Comparison of ENCODE assay signal across 8 mouse cellular contexts in the genomic region with DNA sequence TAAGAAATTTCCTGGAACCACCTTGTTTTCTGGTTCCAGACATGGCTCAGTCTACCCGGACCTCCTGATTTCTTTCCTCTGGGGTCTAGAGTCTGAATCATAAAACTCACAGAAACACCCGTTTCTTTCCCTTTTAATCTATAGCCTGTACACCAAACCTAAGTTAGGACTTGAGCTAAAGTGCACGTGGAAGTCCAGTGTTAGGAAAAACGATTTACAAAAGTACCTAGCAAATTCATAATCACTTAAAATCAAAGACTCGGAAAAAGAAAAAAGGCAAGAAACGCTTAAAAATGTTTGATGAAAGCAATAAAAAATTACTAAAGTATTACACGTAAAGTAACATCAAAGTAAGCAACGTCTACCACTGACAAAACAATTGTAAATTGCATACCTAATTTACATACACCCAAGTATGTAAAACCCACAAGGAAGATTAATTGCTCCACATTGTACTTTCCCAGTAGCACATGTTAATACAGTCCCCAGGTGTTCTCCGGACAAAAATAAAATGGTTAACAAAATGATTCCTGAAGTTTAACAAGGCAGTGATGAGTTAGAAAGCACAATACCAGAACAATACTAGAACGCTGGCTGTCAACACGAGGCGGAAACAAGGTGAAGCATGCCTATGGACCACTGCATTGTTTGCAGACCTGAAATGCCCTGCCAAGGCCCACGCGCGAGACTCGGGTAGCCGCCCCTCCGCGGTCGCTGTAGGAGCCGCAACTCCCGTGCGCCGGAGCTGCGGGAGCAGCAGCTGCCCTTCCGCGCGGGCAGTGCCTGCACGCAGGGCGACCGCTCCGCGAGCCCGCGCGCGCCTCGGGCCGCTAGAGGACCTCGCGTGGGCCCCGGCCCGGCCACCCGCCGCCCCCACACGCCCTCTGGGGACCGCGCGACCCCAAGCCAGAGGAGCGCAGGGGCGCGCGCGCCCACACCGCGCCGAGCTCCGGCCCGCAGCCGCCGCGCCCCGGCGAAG. TPM values are rescaled to one million over a fixed set of nuclear protein-coding genes. Genes with fewer than 3 reads are reported as not detected.
A peak's percentile ranks its signal among the peaks of the same experiment; 100 is the strongest.
DNase-seq lines count a peak whose midpoint lies in the region; ATAC-seq and TF ChIP-seq lines count a peak whose summit lies in the region.

No protein-coding gene starts in this region.

- 2% methylated on average over 59 of the region's 64 CpGs for WGBS in embryonic facial prominence, embryonic 12.5 days
- 1% methylated on average over 58 of the region's 64 CpGs for WGBS in kidney, embryonic 14.5 days
- under 1% methylated on average over 53 of the region's 64 CpGs for WGBS in limb, embryonic 15.5 days
- 1% methylated on average over 51 of the region's 64 CpGs for WGBS in midbrain, embryonic 15.5 days
- under 1% methylated on average over 62 of the region's 64 CpGs for WGBS in spleen, adult 2 months

- TF ChIP-seq CTCF in spleen, adult 2 months (IDR thresholded peaks at IDR 0.05; ENCODE audit: extremely low read depth, insufficient read depth, insufficient read length, insufficient replicate concordance), result no peak

- peak overlapping the region; percentile 56 for H3K4me2 ChIP-seq in embryonic facial prominence, embryonic 12.5 days (replicated peaks)
- H3K4me2 ChIP-seq in kidney, embryonic 14.5 days (replicated peaks; ENCODE audit: low read depth, low read length), result peak overlapping the region; percentile 60
- peak overlapping the region; percentile 59 for H3K4me2 ChIP-seq in limb, embryonic 15.5 days
- H3K4me2 ChIP-seq in midbrain, embryonic 15.5 days, result peak overlapping the region; percentile 49

- no peaks in the 10 kb centered on the region for H3K27me3 ChIP-seq in embryonic facial prominence, embryonic 12.5 days
- no peaks in the 10 kb centered on the region for H3K27me3 ChIP-seq in kidney, embryonic 14.5 days (ENCODE audit: control insufficient read depth, insufficient read depth, low read length)
- H3K27me3 ChIP-seq in limb, embryonic 15.5 days, result no peaks in the 10 kb centered on the region
- H3K27me3 ChIP-seq in midbrain, embryonic 15.5 days (replicated peaks), result no peaks in the 10 kb centered on the region
- no peaks in the 10 kb centered on the region for H3K27me3 ChIP-seq in spleen, adult 2 months (ENCODE audit: control insufficient read depth, insufficient read depth, low read length)

- H3K4me3 ChIP-seq in embryonic facial prominence, embryonic 12.5 days, result peak overlapping the region; percentile 80
- H3K4me3 ChIP-seq in kidney, embryonic 14.5 days (ENCODE audit: low read length), result peak overlapping the region; percentile 85
- peak overlapping the region; percentile 84 for H3K4me3 ChIP-seq in limb, embryonic 15.5 days
- peak overlapping the region; percentile 95 for H3K4me3 ChIP-seq in midbrain, embryonic 15.5 days
- H3K4me3 ChIP-seq in spleen, adult 2 months (ENCODE audit: extremely low read depth, insufficient read depth, insufficient read length), result peak overlapping the region; percentile 86

- no peak for TF ChIP-seq POLR2A in spleen, adult 2 months (IDR thresholded peaks at IDR 0.05; ENCODE audit: low read depth, low read length)

- H3K4me1 ChIP-seq in embryonic facial prominence, embryonic 12.5 days, result peaks cover 12% of the 10 kb centered on the region
- H3K4me1 ChIP-seq in kidney, embryonic 14.5 days (ENCODE audit: control insufficient read depth, insufficient read depth, low read length), result peaks cover 8% of the 10 kb centered on the region
- H3K4me1 ChIP-seq in limb, embryonic 15.5 days, result peaks cover 14% of the 10 kb centered on the region; the same call in 1 of the 2 replicates
- H3K4me1 ChIP-seq in midbrain, embryonic 15.5 days, result peaks cover 20% of the 10 kb centered on the region
- peaks cover 12% of the 10 kb centered on the region for H3K4me1 ChIP-seq in spleen, adult 2 months (ENCODE audit: control insufficient read depth, insufficient read depth, insufficient read length)

- H3K9me3 ChIP-seq in embryonic facial prominence, embryonic 12.5 days, result no peaks in the 10 kb centered on the region
- H3K9me3 ChIP-seq in kidney, embryonic 14.5 days (ENCODE audit: control insufficient read depth, low read length), result no peaks in the 10 kb centered on the region
- no peaks in the 10 kb centered on the region for H3K9me3 ChIP-seq in limb, embryonic 15.5 days
- no peaks in the 10 kb centered on the region for H3K9me3 ChIP-seq in midbrain, embryonic 15.5 days

- H3K27ac ChIP-seq in embryonic facial prominence, embryonic 12.5 days, result peak overlapping the region; percentile 95
- H3K27ac ChIP-seq in kidney, embryonic 14.5 days (ENCODE audit: low read depth, low read length), result peak overlapping the region; percentile 90
- peak overlapping the region; percentile 94 for H3K27ac ChIP-seq in limb, embryonic 15.5 days
- H3K27ac ChIP-seq in midbrain, embryonic 15.5 days, result peak overlapping the region; percentile 95
- H3K27ac ChIP-seq in spleen, adult 2 months (ENCODE audit: insufficient read depth, low read length), result peak overlapping the region; percentile 76

- H3K9ac ChIP-seq in embryonic facial prominence, embryonic 12.5 days, result peak overlapping the region; percentile 87
- H3K9ac ChIP-seq in kidney, embryonic 14.5 days (ENCODE audit: low read depth, low read length), result peak overlapping the region; percentile 90
- peak overlapping the region; percentile 74 for H3K9ac ChIP-seq in limb, embryonic 15.5 days
- H3K9ac ChIP-seq in midbrain, embryonic 15.5 days, result peak overlapping the region; percentile 65

- peak; percentile 59 for DNase-seq in layer of hippocampus, adult 11-12 months (ENCODE audit: low spot score)
- no peak for DNase-seq in layer of hippocampus, adult 9-10 months (ENCODE audit: low spot score)
- DNase-seq in heart, adult 9 months (ENCODE audit: low spot score in 2 of 2), result peak; percentile 46
- peak in 1 of 2 experiments; percentile 51 for DNase-seq in spleen, adult 2 months (ENCODE audit: low read depth in 1 of 2, low spot score in 2 of 2)

- ATAC-seq in embryonic facial prominence, embryonic 12.5 days (ENCODE audit: insufficient number of reproducible peaks, insufficient read depth, low FRiP score, low TSS enrichment), result 0 out of 2 replicates have a peak, but pooled peaks have one; percentile 0
- ATAC-seq in kidney, embryonic 14.5 days (ENCODE audit: low FRiP score, low TSS enrichment), result peak; percentile 45
- peak; percentile 3; the same call in 1 of the 2 replicates for ATAC-seq in limb, embryonic 15.5 days (ENCODE audit: insufficient number of reproducible peaks, low FRiP score, low TSS enrichment, low read depth)
- no peak for ATAC-seq in midbrain, embryonic 15.5 days (replicated peaks)

- peaks cover 7% of the 10 kb centered on the region; the same call in 1 of the 2 replicates for H3K36me3 ChIP-seq in embryonic facial prominence, embryonic 12.5 days
- H3K36me3 ChIP-seq in kidney, embryonic 14.5 days (ENCODE audit: control insufficient read depth, insufficient read depth, low read length), result peaks cover 2% of the 10 kb centered on the region; the same call in 1 of the 2 replicates
- peaks cover 3% of the 10 kb centered on the region; the same call in 1 of the 2 replicates for H3K36me3 ChIP-seq in limb, embryonic 15.5 days
- H3K36me3 ChIP-seq in midbrain, embryonic 15.5 days (replicated peaks), result no peaks in the 10 kb centered on the region
- no peaks in the 10 kb centered on the region for H3K36me3 ChIP-seq in spleen, adult 2 months (ENCODE audit: control insufficient read depth, insufficient read depth, low read length)

RNA-seq across cellular contexts. Expression of gene Phtf2, which starts 0.8 kb away (rescaled TPM):
- polyA plus RNA-seq in embryonic facial prominence, embryonic 12.5 days (2016; fragmentation: Nextera tagmentation; extraction: Ambion mirVana), result 19.8 and 23.6 TPM in 2 replicates
- polyA plus RNA-seq in kidney, embryonic 14.5 days (2014; fragmentation: Nextera tagmentation; extraction: Ambion mirVana), result 8.2 and 18.9 TPM in 2 replicates
- 14.2 and 15.4 TPM in 2 replicates for polyA plus RNA-seq in limb, embryonic 15.5 days (2015; fragmentation: Nextera tagmentation; extraction: Ambion mirVana)
- 26.5 and 27.0 TPM in 2 replicates for polyA plus RNA-seq in midbrain, embryonic 15.5 days (2015; fragmentation: Nextera tagmentation; extraction: Ambion mirVana)
- polyA plus RNA-seq in spleen, adult 2 months (2012; rRNA removed), result 2.2 and 2.3 TPM in 2 replicates

RNA-seq across cellular contexts. Expression of gene Tmem60, which starts 0.9 kb away (rescaled TPM):
- polyA plus RNA-seq in embryonic facial prominence, embryonic 12.5 days (2016; fragmentation: Nextera tagmentation; extraction: Ambion mirVana), result 50.9 and 52.2 TPM in 2 replicates
- 48.0 and 65.9 TPM in 2 replicates for polyA plus RNA-seq in kidney, embryonic 14.5 days (2014; fragmentation: Nextera tagmentation; extraction: Ambion mirVana)
- 43.3 and 46.2 TPM in 2 replicates for polyA plus RNA-seq in limb, embryonic 15.5 days (2015; fragmentation: Nextera tagmentation; extraction: Ambion mirVana)
- 59.6 and 60.8 TPM in 2 replicates for polyA plus RNA-seq in midbrain, embryonic 15.5 days (2015; fragmentation: Nextera tagmentation; extraction: Ambion mirVana)
- polyA plus RNA-seq in spleen, adult 2 months (2012; rRNA removed), result 4.5 and 5.2 TPM in 2 replicates
